Mouse (Mus musculus): ENCODE results near the gene Gm49380.

DNA sequence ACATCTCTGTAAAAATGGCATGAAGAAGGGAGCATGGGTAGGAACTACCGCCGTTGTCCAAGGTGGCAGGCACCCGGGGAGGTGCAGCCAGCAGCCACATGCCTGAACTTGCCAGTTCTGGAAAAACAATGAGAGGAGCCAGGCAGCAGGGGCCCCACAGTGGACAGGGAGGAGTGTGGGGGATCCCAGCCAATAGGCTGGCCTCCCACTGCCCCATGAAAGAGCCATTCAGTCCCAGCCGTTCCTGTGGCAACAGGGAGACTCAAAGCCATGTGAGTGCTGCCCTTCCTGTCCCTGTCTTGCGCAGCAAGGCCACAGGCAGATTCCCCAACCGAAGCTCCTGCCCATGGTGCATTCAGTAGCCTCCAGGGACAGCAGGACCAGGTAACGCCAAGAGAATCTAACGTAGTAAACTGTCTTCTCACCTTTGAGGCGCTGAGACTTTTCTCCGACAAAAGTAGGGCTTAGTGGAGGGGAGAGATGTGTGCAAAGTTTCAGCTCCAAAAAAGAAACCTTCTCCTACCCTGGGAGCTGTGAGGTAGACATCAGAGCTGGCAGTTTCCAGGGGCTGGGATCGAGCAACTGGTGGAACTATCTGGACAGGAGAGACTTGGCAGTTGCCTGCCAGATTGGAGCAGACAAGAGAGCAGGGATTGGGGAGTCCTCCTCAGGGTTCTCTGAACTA lies 41.2 kb downstream of the Gm49380 start:
- no peak for TF ChIP-seq CTCF (IDR thresholded peaks at IDR 0.05)
- TF ChIP-seq EP300 (IDR thresholded peaks at IDR 0.05; ENCODE audit: insufficient read depth, low read depth, low read length), result no peak
- no peak for TF ChIP-seq POLR2A (IDR thresholded peaks at IDR 0.05; ENCODE audit: insufficient read depth, low read depth, low read length)
